In genomic region chr6:71339351-71339750, GRCm38 (mm10) we compare ENCODE assay signal across 25 mouse cellular contexts. TPM values are rescaled to one million over a fixed set of nuclear protein-coding genes. Genes with fewer than 3 reads are reported as not detected.
DNase-seq lines count a peak whose midpoint lies in the region; TF ChIP-seq lines count a peak whose summit lies in the region.
"Had no signal": no experiment of that assay in that cellular context is flagged by ENCODE, and none has a peak within 500 bp of the region (broad histone marks: within the 10 kb centered on the region; RNA-seq: fewer than 3 reads in every experiment).

No protein-coding gene starts in this region.

- peak overlapping the region; percentile 51; the same call in 1 of the 2 replicates for H3K27ac ChIP-seq in spleen, adult 2 months (ENCODE audit: insufficient read depth, low read length)
- H3K27ac ChIP-seq: embryonic facial prominence, embryonic 13.5 days; forebrain, embryonic 13.5 days; gastrocnemius, adult 2 months; hindbrain, embryonic 12.5 days had no signal

- no peaks in the 10 kb centered on the region for H3K4me1 ChIP-seq in spleen, adult 2 months (ENCODE audit: control insufficient read depth, insufficient read depth, insufficient read length)
- H3K4me1 ChIP-seq: forebrain, embryonic 13.5 days; hindbrain, embryonic 12.5 days had no signal

- H3K27me3 ChIP-seq in spleen, adult 2 months (ENCODE audit: control insufficient read depth, insufficient read depth, low read length) = no peaks in the 10 kb centered on the region
- H3K27me3 ChIP-seq: CH12.LX; embryonic facial prominence, embryonic 13.5 days; forebrain, embryonic 13.5 days; hindbrain, embryonic 12.5 days had no signal

- no peak for TF ChIP-seq POLR2A in spleen, adult 2 months (IDR thresholded peaks at IDR 0.05; ENCODE audit: low read depth, low read length)

- intact Hi-C loops in heart, postnatal 36 days (cut with DNase I) = no loop called here

- no peaks in the 10 kb centered on the region for H3K36me3 ChIP-seq in spleen, adult 2 months (ENCODE audit: control insufficient read depth, insufficient read depth, low read length)
- H3K36me3 ChIP-seq: embryonic facial prominence, embryonic 13.5 days; hindbrain, embryonic 12.5 days had no signal

- TF ChIP-seq CTCF in spleen, adult 2 months (IDR thresholded peaks at IDR 0.05; ENCODE audit: extremely low read depth, insufficient read depth, insufficient read length, insufficient replicate concordance) = no peak

- H3K4me3 ChIP-seq in spleen, adult 2 months (ENCODE audit: extremely low read depth, insufficient read depth, insufficient read length) = no peak overlapping the region
- H3K4me3 ChIP-seq: embryonic facial prominence, embryonic 13.5 days; forebrain, embryonic 13.5 days; gastrocnemius, adult 2 months; hindbrain, embryonic 12.5 days had no signal

- peak; percentile 41 for DNase-seq in heart, adult 11 months
- no peak for DNase-seq in heart, postnatal 36 days
- DNase-seq in spleen, adult 2 months (ENCODE audit: low read depth in 1 of 2, low spot score in 2 of 2) = no peak
- DNase-seq in spleen, adult 18-20 months = no peak
- DNase-seq in thymus, postnatal 25 days = peak; percentile 75
- DNase-seq in urinary bladder, postnatal 36 days (ENCODE audit: low spot score in 2 of 2) = no peak
- no peak for DNase-seq in embryo, embryonic 9.5 days (ENCODE audit: extremely low spot score)
- DNase-seq: adrenal gland, postnatal 14 days; cerebellum, adult 18-20 months; cerebellum, adult 9-11 months; embryo, embryonic 11 days; forebrain, postnatal 0 days; gastrocnemius, adult 2 months; gastrocnemius, postnatal 25 days had no signal

- WGBS in spleen, adult 2 months = 69% methylated on average over 4 of the region's 4 CpGs

RNA-seq across cellular contexts. Expression of gene Cd8b1, which starts 16.8 kb away (rescaled TPM):
- under 1 TPM in 1 of 2 experiments, not detected in 1; 0.25 TPM for total RNA-seq in heart, postnatal 36 days (2021)
- polyA plus RNA-seq in spleen, adult 2 months (2012; rRNA removed) = 25.6 and 30.2 TPM in 2 replicates
- total RNA-seq: common myeloid progenitor, adult 5-6 weeks; forebrain, postnatal 0 days; gastrocnemius, adult 2 months; granulocyte monocyte progenitor cell, adult 5-6 weeks; heart, postnatal 25 days had no signal
- polyA plus RNA-seq: forebrain, postnatal 0 days; hindbrain, embryonic 12.5 days; hindbrain, embryonic 16.5 days had no signal

RNA-seq across cellular contexts. Expression of gene Smyd1, which starts 17.3 kb away (rescaled TPM):
- 100 to 1,000 TPM; 351 to 373 TPM for total RNA-seq in heart, postnatal 36 days (2021)
- 0.48 and 0.66 TPM in 2 replicates for polyA plus RNA-seq in spleen, adult 2 months (2012; rRNA removed)
- total RNA-seq: common myeloid progenitor, adult 5-6 weeks; granulocyte monocyte progenitor cell, adult 5-6 weeks had no signal
- polyA plus RNA-seq: activated CD4-positive, CD25-positive, alpha-beta regulatory T cell, adult 4 months had no signal

RNA-seq across cellular contexts. Expression of gene Cd8a, which starts 33.9 kb away (rescaled TPM):
- total RNA-seq in heart, postnatal 36 days (2021) = under 1 TPM; 0.11 to 0.22 TPM
- polyA plus RNA-seq in spleen, adult 2 months (2012; rRNA removed) = 24.9 and 28.5 TPM in 2 replicates
- total RNA-seq: common myeloid progenitor, adult 5-6 weeks; forebrain, postnatal 0 days; gastrocnemius, adult 2 months; granulocyte monocyte progenitor cell, adult 5-6 weeks had no signal
- polyA plus RNA-seq: embryonic facial prominence, embryonic 13.5 days; forebrain, embryonic 13.5 days; forebrain, postnatal 0 days; heart, embryonic 14.5 days; hindbrain, embryonic 12.5 days; hindbrain, embryonic 16.5 days; Patski had no signal

Comparison
In these comparisons a context has a peak if more than half of its experiments do, and no peak if none do; other contexts are left out.
1. DNase-seq: peak in heart, adult 11 months (single experiment) and thymus, postnatal 25 days (single experiment); none in heart, postnatal 36 days (0 of 2), spleen, adult 2 months (0 of 2), spleen, adult 18-20 months (0 of 2), urinary bladder, postnatal 36 days (0 of 2) and embryo, embryonic 9.5 days (single experiment).